Mouse (Mus musculus) adrenal gland (tissue): Measurements from ENCODE around the gene Hist1h3i.
"Not testable (repeated sequence)": the region's sequence is repeated elsewhere in the genome, so short reads cannot be mapped to it uniquely, and the experiment has no call there.

Experiments
- intact Hi-C: fragments of 180-260 bp; cut with DNase I; formaldehyde crosslinking; loops from one replicate; pipeline ENCODE4 v1.15.1; 2025

The Hist1h3i gene

DNA sequence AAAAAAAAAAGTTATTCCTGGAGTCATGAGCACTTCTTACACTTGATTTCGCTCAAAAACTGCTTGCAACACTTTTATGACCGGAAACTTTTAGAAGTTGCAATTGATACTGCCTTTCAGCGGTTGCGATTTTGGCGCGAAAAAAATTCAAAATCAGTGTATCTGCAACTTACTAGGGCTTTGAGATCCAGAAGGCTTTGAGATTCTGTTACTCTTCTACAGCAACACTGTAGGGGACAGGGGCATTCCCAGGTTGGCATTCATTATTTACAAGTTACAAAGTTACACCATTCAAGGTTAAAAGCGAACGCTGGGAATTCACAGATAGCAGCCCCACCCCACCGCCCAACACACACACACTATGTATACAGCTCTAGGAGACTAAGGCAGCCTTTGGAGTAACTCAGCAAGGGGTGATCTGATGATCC, 578 bp upstream of the Hist1h3i start:
- intact Hi-C loops, result no loop called here

DNA sequence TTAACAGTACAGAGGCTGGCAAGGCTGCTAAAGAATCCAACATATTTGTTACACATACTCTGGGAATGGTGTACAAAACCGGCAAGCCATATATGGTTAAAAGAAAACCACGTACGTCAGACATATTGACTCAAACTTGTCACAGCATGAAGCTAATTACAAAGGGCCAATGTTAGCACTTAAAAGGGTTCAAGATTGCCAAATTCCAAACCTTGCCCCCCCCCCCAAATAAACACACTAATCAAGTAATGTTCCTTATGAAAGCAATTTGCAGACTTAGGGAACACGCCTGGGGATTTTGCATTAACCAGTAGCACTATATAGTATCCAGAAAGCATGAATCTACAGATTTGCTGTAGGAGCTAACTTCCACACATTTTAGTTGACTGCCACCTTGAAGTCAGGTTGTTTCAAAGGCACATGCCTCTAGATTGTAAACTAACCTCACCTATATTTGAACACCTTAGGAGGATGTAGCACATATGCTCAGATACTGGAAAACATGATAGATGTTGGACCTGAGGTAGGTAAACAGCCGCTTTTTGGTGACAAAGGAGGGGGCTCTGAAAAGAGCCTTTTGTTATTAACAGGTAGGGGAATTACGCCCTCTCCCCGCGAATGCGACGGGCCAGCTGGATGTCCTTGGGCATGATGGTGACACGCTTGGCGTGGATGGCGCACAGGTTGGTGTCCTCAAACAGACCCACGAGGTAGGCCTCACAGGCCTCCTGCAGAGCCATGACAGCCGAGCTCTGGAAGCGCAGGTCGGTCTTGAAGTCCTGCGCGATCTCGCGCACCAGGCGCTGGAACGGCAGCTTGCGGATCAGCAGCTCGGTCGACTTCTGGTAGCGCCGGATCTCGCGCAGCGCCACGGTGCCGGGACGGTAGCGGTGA, 562 bp downstream of the Hist1h3i start:
- intact Hi-C loops, result not testable (repeated sequence)

DNA sequence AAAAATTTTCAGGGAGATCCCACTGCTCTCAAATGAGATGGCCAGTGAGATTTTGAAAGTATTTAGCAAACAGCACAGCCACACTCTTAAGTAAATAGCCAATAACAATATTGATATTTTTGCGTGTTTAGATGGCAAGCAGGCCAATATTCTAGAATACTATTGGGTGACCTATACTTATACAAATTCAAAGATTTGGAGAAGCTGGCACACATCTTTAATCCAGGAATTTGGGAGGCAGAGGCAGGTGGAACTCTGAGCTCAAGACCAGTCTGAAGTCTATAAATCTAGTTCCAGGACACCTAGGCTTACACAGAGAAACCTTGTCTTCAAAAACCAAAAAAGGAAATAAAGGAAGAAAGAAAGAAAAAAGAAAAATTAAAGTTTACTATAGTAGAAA, 1.5 kb downstream of the Hist1h3i start:
- intact Hi-C loops, result no loop called here

DNA sequence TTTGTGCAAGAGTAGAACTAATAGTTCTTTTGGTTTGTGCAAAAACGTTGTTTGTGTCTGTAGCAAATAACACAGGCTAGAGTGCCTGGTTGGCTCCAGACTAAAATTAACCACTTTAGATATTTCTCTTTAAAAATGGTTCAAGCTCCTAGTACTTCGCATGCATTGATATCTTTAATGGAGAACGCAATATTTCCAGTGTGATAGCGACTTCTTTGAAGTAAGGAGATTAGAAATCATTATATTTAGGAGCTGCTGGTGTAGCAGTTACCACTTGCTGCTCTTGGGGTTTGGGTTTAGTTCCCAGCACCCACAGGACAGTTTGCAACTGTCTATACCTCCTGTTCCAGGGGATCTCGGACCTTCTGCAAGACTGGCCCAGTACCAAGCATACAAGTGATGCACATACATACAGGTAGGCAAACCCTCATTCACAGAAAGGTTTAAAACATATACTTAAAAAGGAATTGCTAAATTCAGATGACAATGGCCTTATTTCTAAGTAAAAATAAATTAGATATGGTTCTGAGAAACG, 2.1 kb downstream of the Hist1h3i start:
- intact Hi-C loops, result no loop called here

DNA sequence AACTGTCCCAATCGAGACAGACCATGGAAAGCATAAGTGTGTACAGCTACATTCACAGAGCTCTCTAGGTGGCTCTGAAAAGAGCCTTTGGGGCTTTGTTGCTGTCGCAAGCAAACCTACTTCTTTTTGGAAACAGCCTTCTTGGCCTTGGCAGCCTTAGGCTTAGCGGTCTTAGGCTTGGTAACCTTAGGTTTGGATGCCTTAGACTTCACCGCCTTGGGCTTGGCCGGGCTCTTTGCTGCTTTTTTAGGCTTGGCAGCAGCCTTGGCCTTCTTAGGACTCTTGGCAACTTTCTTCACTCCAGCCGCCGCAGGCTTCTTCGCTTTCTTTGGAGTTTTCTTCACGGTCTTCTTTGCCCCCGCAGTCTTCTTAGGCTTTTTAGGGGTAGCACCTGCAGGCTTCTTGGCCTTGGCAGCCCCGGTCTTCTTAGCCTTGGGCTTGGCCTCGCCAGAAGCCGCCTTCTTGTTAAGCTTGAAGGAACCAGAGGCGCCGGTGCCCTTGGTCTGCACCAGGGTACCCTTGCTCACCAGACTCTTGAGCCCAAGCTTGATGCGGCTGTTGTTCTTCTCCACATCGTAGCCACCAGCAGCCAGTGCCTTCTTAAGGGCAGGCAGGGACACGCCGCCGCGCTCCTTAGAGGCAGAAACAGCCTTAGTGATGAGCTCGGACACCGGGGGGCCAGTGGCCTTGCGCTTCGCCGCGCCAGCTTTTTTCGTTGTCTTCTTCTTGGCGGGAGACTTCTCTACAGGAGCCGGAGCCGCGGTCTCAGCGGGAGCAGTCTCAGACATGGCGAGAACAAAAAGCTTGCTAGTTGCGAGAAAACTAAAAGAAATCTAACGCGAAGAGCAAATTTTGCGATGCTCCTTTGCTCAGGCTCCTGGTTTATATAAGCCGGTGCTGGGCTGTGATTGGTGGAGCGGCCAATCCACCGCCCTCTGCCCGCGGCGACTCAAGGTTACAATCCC, 3.1 kb downstream of the Hist1h3i start, which contains the start of gene Hist1h1b:
Gene Hist1h1b, minus strand, starts transcription at position 859 of the 965 bp plus-strand sequence.
- intact Hi-C loops, result no loop called here

DNA sequence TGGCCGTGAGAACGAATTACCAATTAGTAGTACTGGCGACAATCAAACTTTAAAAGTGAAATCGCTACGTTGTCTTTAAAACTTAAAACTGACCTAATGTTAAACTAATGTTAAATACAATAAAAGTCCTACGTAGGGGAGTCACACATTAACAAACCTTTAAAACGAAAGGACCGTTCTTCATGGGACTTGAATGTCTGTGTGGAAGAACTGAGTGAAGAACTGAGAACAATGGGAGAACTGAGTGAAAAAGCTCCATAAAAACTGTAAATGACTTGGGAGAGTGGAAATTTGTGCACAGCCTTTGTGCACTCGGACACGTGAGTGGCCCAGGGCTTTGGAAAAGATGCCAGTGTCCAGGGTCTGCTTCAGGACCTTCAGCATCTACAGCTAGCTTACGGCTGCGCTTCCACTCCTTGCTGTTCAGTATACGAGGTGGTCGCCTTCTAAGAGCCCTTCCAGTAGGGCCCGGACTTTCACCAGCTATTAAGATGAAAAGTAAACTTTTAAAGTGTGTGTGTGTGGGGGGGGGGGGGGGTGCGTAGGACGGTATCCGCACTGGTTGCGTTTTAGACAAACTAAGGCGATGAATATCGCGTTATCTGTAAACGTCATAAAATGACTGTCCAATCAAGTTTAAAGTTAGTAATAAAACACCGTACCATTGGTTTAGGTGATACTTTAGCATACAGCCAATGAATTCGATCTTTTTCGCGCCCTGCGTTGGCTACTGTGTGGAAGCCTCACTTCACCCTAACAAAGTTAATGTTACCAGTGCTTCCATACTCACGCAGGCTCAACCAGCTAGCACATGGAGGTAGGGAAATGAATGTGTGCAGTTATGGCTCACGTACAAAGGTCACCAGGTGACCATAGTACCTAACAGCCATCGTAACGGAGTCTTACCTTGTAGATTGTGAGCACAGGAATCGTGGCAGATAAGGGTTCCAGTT, 4.1 kb downstream of the Hist1h3i start:
- intact Hi-C loops, result no loop called here

DNA sequence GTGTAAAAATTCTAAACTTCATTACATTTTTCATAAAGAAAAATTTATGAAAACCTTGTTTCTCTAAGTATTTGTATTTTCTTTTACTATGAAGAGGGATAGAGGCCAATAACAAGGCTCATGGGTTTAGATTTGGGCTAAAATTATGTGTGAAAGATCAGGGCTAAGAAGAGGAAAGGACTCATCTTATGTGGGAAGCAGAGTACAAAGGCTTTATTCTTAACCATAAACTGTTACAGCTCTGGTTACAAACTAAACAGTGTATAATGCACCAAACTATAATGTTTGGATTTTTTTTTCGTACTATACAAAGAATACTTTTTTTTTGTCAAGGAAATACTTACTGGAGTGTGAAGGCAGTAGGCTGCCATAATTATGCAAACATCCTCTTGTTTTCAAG, 27.5 kb downstream of the Hist1h3i start:
- intact Hi-C loops, result no loop called here

DNA sequence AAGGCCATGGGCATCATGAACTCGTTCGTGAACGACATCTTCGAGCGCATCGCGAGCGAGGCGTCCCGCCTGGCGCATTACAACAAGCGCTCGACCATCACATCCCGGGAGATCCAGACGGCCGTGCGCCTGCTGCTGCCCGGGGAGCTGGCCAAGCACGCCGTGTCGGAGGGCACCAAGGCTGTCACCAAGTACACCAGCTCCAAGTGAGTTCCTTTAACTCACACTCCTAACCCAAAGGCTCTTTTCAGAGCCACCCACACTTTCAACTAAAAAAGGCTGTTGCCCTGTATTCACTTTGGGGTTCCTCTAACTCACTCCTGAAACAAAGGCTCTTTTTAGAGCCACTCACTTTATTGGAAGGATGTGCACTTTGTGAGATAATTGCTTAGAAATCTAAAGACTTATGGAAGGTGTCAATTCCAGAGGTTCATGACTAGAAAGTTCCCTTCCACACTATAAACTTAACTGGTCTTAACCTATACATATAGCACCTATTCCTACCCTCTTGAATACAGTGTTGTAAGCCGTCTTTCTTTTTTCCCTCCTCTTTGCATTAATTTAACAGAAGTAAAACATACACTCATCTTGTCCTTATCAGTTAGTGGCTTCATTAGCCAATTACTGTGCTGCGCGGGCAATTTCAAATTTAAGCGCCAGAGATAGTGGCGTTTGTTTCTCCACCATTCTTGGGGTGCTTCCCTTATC, 28.7 kb downstream of the Hist1h3i start:
- intact Hi-C loops, result not testable (repeated sequence)

DNA sequence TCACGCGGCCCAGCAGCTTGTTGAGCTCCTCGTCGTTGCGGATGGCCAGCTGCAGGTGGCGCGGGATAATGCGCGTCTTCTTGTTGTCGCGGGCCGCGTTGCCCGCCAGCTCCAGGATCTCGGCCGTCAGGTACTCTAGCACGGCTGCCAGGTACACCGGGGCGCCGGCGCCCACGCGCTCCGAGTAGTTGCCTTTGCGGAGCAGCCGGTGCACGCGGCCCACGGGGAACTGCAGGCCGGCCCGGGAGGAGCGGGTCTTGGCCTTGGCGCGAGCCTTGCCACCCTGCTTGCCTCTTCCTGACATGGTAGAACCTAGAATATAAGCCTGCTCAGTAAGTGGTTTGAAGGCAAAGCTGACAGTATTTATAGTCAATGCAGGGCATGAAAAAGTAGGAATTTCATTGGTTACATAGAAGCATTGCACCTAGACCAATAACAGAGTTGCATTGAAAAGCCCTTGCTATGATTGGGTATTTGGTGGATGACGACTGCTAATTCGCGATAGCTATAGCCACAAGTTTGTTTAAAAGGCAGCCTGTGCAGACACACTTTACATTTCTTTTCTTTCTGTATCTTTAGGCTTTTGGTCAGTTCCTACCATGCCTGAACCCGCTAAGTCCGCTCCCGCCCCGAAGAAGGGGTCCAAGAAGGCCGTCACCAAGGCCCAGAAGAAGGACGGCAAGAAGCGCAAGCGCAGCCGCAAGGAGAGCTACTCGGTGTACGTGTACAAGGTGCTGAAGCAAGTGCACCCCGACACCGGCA, 29.5 kb downstream of the Hist1h3i start, which contains the start of the genes Hist1h2ak and Hist1h2bn:
Gene Hist1h2ak, minus strand, starts transcription at position 304 of the 762 bp plus-strand sequence.
Gene Hist1h2bn, plus strand, starts transcription at position 600 of the 762 bp plus-strand sequence.
- intact Hi-C loops, result not testable (repeated sequence)

DNA sequence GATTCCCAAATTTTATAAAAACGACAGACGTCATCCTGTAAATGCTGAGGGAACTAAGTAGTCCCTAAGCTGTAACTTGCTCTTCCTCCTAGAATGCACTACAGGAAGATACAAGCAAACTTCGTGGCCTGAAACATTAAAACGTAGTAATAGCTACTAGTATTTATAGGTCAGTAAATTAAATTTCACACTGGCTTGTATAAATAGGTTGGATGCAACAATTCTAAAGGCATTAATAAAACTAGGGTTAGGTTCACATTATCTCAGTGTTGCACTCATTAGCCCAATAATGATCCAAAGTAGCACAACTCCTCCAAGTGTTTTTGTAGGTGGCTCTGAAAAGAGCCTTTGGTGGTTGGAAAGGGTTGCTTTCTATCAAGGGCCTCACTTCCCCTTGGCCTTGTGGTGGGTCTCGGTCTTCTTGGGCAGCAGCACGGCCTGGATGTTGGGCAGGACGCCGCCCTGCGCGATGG, 30.1 kb downstream of the Hist1h3i start:
- intact Hi-C loops, result no loop called here

DNA sequence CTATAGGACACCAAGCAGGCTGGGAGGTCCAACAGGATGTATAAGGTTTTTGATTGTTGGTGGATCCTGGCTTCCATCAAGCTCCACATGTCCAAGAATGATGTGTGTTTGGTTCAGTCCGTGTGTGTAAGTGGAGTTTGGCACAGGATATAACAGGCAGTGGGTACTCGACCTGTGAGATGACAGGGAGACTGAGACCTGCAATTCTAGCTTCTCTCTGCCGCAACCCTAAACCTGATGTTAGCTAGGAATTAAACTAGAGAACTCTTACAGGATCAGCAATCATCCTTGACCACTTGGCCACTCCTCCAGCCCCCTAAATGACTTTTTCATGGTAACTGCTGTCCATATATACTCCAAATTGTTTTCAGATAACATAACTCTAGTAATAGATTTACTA, 30.8 kb downstream of the Hist1h3i start:
- intact Hi-C loops, result no loop called here

DNA sequence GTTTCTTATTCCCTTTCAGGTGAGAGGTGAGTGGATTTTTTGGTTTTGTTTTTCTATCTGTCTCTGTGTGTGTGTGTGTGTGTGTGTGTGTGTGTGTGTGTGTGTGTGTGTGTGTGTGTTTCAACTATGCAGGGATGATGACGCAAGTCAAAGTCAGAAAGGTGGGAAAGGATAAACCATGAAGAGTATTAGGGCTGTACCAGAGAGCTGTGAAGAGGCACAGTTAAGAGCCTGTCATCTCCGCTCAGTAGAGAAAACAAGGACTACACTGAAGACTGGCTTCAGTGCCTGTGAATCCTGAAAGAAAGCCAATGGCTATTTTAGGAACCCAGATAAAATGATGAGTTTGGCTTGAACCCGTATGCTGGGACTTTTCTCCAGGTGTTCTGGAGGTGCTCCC, 31.3 kb downstream of the Hist1h3i start:
- intact Hi-C loops, result no loop called here

DNA sequence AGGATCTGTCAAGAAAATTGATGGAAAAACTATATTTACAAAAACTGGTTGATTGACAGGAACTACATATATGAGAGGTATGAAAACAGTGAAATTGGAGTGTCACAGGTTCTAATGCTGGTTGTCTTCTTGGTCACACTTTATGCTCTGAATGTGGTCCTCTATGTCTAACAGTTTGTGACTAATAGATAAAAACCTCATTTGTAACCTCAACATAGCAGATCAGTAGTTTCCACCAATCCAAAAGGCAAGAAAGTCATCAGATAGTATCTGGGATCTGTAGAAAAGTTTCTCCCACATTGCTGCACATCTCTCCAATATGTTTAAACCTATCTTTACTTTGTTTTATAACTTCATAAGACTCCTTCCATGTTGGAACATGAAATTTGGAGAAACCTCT, 31.8 kb downstream of the Hist1h3i start:
- intact Hi-C loops, result no loop called here

DNA sequence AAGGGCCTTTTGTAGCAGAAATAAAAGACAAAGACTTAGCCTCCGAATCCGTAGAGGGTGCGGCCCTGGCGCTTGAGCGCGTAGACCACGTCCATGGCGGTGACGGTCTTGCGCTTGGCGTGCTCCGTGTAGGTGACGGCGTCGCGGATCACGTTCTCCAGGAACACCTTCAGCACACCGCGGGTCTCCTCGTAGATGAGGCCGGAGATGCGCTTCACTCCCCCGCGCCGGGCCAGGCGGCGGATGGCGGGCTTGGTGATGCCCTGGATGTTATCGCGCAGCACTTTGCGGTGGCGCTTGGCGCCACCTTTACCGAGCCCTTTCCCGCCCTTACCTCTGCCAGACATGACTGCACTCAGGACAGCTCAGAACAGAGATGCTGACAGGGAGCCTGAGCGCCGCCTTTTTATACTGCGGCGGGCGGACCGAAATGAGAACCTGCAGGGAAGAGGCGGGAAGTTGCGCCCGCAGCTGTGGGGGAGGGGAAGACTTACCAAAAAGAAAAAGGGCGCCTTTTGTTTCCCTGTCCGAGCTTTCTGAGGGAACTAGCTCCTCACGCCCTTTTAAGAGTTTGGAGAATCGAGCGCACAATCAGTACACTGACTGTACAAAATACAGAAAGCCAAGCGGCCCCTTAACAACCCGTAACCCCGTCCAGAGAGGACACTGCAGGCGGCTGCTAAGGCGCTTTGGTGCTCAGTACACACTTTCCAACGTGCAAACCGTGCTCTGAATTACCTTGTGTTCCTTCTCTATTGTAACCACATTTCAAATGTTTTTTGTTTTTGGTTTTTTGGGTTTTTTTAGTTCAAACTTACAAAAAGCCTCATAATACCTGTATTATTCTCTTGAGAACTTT, 32.8 kb downstream of the Hist1h3i start, which contains the start of gene Hist1h4k:
Gene Hist1h4k, minus strand, starts transcription at position 347 of the 859 bp plus-strand sequence.
- intact Hi-C loops, result not testable (repeated sequence)

DNA sequence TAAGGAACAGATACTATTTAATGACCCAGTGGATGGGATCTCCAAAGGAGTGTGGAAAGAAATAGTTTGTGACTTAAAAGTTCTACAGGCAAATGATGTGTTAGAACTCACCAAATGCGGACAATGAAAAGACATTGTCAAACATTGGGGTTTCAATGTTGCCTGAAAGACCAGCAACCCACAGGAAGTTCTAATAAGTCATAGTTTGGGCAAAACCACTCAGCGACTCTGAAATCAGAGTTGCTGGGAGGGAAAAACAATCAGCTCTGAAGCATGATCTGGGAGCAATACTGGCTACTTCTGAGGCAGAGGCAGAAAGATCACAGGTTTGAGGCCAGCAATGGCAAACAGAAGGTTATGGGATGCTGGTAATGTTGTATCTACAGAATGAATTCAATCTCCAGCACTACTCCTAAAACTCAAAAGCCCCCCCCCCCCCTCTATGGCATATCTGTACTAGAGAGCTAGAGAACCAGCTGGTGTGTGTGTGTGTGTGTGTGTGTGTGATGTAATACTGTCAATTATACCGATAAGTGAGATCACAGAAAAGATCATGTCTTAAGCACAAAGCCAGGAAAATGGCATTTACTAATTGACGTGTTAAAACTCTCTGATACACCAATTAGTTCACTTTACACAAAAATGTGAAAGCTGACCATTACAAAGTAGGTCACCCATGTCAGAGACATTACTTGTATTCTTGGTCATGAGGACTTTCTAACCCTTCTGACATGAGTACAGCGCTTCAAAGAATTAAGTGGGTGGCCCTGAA, 33.6 kb downstream of the Hist1h3i start:
- intact Hi-C loops, result no loop called here

DNA sequence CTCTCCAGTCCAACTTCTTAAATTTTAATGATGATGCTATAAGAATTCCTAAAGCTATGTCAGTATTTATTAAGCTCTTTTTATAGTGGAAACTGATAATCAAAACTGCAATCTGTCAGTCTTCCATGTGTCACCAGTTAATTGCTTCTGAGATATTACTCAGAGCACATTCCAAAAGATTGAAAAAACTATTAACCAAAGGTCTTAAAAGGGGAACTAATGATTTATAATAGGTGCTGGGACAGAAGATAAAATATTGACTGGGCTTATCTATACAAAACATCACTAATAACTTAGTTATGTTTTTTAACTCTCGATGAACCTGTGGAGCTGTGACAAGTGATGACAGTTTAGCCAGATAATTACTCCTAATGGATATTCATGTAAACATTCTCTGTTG, 38.2 kb downstream of the Hist1h3i start:
- intact Hi-C loops, result no loop called here
